Mouse (Mus musculus) adrenal gland, postnatal 10 days (tissue): ENCODE measurements around the gene Tmem88. TPM values are rescaled to one million over a fixed set of nuclear protein-coding genes. Genes with fewer than 3 reads are reported as not detected.

Experiments
- DNase-seq: peaks from one replicate; pipeline ENCODE4 v3.0.0; 2021; ENCODE audit warnings: mixed read lengths
- long read RNA-seq, 2 experiments: library from polyadenylated mRNA; stranded (forward); transcript quantifications; one replicate each; pipeline ENCODE4 v2.0.0; 2021
- total RNA-seq, 2 experiments: library from RNA; stranded (reverse); gene quantifications; 2 replicates each; pipeline ENCODE4 v1.2.3; 2021

Tmem88 gene
- total RNA-seq, result 10 to 100 TPM; 29.1 to 33.0 TPM
- long read RNA-seq, experiment 1, transcript Tmem88-201 (2 exons, 1,582 nt), result major isoform, 48 of 50 reads
- long read RNA-seq, experiment 1, partial matches to known transcripts, result 0 of 50 reads
- long read RNA-seq, experiment 1, other reads (novel, unspliced or antisense), result 2 of 50 reads
- long read RNA-seq, experiment 2, transcript Tmem88-201 (2 exons, 1,582 nt), result major isoform, 32 of 34 reads
- long read RNA-seq, experiment 2, partial matches to known transcripts, result 0 of 34 reads
- long read RNA-seq, experiment 2, other reads (novel, unspliced or antisense), result 2 of 34 reads

GRCm38 (mm10) chr11:69398059-69398458 is at the start of gene Tmem88:
Gene Tmem88 (minus strand): TSS chr11:69398234.
- DNase-seq, result peak; percentile 66

- no peak for DNase-seq
Observed at GRCm38 (mm10) chr11:69447299-69447698, 49.3 kb upstream of the Tmem88 start.

GRCm38 (mm10) chr11:69443328-69443727 is 45.3 kb upstream of the Tmem88 start:
- DNase-seq, result peak; percentile 47

- no peak for DNase-seq
Observed at GRCm38 (mm10) chr11:69437291-69437690, 39.3 kb upstream of the Tmem88 start.

GRCm38 (mm10) chr11:69433189-69433588 is 35.2 kb upstream of the Tmem88 start:
- no peak for DNase-seq

GRCm38 (mm10) chr11:69432640-69432982 is 34.6 kb upstream of the Tmem88 start:
- no peak for DNase-seq

- peak; percentile 79 for DNase-seq
Observed at GRCm38 (mm10) chr11:69431829-69432639, 34.0 kb upstream of the Tmem88 start.

GRCm38 (mm10) chr11:69430631-69431030 is 32.6 kb upstream of the Tmem88 start:
- DNase-seq, result no peak

GRCm38 (mm10) chr11:69429313-69429712 is 31.3 kb upstream of the Tmem88 start:
- DNase-seq, result no peak

- peak; percentile 57 for DNase-seq
Observed at GRCm38 (mm10) chr11:69428751-69429150, 30.7 kb upstream of the Tmem88 start.

- no peak for DNase-seq
Observed at GRCm38 (mm10) chr11:69426246-69426645, 28.2 kb upstream of the Tmem88 start.

- DNase-seq, result no peak
Observed at GRCm38 (mm10) chr11:69423885-69424284, 25.9 kb upstream of the Tmem88 start.

- DNase-seq, result no peak
Observed at GRCm38 (mm10) chr11:69422842-69423241, 24.8 kb upstream of the Tmem88 start.

GRCm38 (mm10) chr11:69421131-69421977 is 23.3 kb upstream of the Tmem88 start:
- DNase-seq, result no peak

- DNase-seq, result no peak
Observed at GRCm38 (mm10) chr11:69420554-69421000, 22.5 kb upstream of the Tmem88 start.

GRCm38 (mm10) chr11:69419813-69420553 is 21.9 kb upstream of the Tmem88 start:
- peak; percentile 73 for DNase-seq

- DNase-seq, result peak; percentile 52
Observed at GRCm38 (mm10) chr11:69419443-69419812, 21.4 kb upstream of the Tmem88 start.

- peak; percentile 95 for DNase-seq
Observed at GRCm38 (mm10) chr11:69418481-69419442, 20.7 kb upstream of the Tmem88 start.

- peak; percentile 98 for DNase-seq
Observed at GRCm38 (mm10) chr11:69417449-69418384, 19.7 kb upstream of the Tmem88 start.
